Mouse (Mus musculus) hematopoietic stem cell, adult 5-6 weeks (primary cell): ENCODE results near the gene Slc25a43. TPM values are rescaled to one million over a fixed set of nuclear protein-coding genes. Genes with fewer than 3 reads are reported as not detected.
"Not testable (repeated sequence)": the region's sequence is repeated elsewhere in the genome, so short reads cannot be mapped to it uniquely, and the experiment has no call there.

Source experiments
- ATAC-seq, 2 experiments: fragments of 125-278 bp in 1 of 2; replicated peaks in 1 of 2; 2 replicates each; pipeline ENCODE4 v1.8.0; 2016 to 2017; ENCODE audit warnings: inconsistent platforms in 2 of 2, mild to moderate bottlenecking in 2 of 2, moderate number of reproducible peaks in 2 of 2, low read depth in 1 of 2, moderate TSS enrichment in 1 of 2; ENCODE audit not compliant: low FRiP score in 2 of 2, poor library complexity in 2 of 2, severe bottlenecking in 2 of 2, insufficient read depth in 1 of 2, low TSS enrichment in 1 of 2
- total RNA-seq: library from RNA; stranded (forward); fragments of 172-1452, 232-1000 nt; gene quantifications from 2 replicates; pipeline ENCODE4 v1.2.3, GENCODE M21; 2017

Gene Slc25a43
- total RNA-seq, 1 experiment from 2014 or later: 2.2 TPM

DNA sequence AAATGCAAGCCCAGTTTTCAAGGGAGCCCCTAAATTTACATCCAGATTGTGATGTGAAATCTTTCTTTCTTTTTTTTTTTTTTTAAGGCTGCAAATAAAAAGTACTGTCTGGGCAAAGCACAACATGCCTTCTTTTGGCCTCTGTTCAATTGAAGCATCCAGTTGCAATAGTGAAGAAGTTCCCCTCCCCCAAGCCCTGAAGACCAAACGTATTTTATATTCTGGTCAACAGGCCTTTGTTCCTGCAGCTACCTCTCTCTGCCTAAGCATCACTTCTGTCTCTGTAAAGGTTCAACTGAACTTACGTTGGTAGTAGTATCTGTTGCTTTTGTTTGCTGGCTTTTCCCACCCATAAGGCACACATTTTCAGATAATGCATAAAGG is 20.5 kb downstream of the Slc25a43 start:
- no peak for ATAC-seq

DNA sequence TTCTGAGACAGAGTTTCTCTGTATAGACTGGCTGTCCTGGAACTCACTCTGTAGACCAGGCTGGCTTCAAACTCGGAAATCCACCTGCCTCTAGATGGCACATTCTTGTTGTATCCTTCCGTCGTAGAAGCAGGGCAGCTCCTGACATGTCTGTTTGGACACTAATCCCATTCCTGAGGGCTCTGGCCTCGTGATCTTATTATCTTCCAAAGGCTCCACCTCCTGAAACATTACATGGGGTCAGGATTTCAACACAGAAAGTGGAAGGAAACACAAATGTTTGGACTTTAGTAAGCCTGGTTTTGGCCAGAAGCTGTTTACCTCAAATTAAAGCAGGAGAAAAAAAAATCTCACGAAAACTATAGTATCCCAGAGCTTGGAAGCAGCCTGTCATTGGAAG is 23.9 kb downstream of the Slc25a43 start:
- no peak for ATAC-seq

DNA sequence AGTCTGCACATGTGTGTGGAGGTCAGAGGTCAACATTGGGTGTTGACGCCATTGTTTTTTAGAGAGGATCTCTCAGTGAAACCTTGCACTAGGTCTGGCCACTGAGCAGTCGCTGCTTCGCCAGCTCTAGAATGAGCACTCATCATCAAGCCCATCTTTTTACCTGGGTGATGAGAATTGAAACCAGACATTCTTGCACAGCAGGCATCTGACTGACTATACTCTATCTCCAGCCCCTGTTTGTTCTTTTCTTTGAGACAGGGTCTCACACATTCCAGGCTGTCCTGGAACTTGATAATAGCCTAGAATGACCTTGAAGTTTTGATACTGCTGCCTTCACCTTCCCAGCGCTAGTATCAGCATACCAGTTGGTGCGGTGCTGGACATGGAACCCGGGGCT is 29.1 kb downstream of the Slc25a43 start:
- ATAC-seq: no peak

DNA sequence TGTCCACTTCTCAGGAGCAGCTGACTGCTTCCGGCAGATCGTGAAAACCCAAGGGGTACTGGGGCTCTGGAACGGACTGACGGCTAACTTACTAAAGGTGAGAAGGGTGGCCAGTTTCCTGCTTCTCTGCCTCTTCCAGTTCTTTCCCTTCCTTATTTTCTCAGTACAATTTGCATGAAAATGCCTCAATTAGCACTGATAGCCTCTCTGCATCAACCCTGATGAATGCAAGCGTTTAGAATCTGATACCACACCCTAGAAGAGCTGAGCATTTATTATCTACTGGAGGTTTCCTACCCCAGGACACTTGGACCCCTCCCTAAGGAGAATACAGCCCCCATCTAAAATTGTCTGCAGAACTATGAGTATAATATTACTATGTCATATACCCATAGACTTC is 32.1 kb downstream of the Slc25a43 start:
- ATAC-seq: no peak

DNA sequence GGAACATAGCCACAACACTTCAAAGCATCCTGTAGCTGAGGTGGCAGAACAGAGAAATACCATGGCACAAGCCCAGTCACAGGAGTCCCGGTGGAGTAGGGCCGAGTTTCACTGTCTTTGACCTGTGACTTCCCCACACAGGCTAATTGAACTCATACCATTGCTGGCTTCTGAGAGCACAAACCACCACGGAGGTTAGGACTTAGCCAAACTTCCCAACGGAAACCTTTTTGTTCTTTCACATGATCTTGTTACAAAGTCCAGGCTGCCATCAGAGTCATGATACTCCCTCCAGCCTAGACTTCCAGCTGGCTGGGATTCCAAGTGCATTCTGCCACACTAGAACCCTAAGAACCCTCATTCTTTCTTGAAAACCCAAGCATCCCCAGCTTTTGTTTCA is 34.2 kb downstream of the Slc25a43 start:
- no peak for ATAC-seq

DNA sequence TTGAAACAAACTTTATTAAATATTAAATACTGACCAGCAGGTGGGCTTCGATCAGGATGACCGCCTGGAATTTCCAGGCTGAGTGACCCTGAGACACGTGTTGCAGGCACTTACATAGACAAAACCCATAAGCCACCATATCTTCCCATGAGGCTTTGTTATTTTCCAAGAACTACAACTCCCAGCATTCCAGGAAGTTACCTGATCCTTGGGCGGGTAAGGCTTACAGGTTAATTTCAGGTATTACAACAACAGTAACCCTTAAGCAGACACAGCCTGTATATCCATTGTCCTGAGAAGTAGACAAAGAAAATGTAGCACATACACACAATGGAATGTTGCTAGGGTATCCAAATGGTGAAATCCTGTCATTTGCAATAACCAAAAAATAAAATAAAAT is 45.9 kb downstream of the Slc25a43 start:
- ATAC-seq: no peak

DNA sequence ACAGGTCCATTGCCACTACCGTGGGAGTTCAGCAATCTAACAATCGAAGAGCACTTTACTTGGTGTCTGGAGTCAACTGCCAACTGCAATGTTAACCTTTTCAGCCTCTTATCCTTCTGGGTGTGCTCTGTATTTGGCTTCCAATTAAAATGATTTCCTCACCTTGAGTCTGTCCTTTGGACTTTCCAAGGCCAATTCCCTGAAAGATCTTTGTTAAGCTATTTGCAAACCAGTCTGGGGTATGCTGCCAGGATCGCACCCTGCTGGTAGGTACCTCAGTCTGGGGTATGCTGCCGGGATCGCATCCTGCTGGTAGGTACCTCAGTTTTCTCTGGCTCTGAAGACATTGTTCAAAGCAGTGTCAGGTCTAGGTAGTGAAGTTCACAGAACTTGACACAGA is 51.1 kb downstream of the Slc25a43 start:
- ATAC-seq: no peak

DNA sequence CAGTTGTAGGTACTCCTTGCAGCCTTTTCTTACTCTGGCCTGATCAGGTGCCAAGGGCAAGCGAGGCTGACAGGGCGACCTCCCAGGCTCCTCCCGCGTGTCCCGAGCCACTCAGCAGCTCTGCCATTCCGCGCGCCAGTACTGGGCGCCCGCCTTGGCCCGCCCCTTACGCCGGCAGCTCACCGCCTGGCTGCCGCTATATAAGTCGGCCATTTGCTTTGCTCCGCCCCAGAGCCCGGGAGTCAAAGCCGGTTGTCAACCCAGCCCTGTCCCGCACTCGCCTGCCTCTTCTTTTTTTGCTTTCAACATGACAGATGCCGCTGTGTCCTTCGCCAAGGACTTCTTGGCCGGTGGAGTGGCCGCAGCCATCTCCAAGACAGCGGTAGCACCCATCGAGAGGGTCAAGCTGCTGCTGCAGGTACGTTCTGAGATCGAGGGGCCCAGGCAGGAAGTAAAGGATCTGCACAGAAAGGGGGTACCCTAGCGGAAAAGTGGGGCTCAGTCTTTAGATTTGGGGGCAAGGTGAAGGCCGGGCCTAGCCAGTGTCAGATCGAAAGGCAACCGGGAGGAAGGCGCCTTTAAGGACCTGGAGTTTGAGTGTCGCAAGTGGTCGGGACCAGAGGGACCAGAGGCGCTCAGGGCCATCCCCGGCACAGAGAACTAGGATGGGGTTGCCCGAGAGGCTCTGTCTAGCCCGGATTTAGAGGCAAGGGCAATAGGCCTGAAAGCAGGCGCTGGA is 52.1 kb downstream of the Slc25a43 start, which contains the start of gene Slc25a5:
Gene Slc25a5 (plus strand): TSS at position 228 of the 739 bp plus-strand sequence.
- peak; percentile 97 to 98 for ATAC-seq

DNA sequence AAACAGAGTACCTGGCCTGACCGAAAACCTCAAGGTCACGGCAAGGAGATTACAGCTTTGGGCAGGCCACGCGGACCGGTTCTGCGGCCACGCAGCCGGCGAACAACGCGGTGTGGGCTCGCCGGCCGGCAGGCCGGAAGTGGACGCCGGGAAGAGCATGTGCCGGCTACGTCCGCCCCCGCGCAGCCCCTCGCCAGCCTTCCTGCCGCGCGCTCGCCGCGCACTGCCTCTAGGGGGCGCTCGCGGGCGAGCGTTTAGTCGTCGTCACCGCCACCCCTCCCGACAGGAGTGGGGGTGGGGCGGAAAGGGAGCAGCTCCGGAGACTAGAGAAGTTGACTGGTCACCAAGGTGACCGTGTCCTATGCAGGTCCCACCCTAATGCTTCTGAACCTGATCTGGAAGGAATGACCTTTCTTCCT is 52.7 kb downstream of the Slc25a43 start:
- peak; percentile 39 to 61; a peak in 3 of 4 replicates for ATAC-seq

DNA sequence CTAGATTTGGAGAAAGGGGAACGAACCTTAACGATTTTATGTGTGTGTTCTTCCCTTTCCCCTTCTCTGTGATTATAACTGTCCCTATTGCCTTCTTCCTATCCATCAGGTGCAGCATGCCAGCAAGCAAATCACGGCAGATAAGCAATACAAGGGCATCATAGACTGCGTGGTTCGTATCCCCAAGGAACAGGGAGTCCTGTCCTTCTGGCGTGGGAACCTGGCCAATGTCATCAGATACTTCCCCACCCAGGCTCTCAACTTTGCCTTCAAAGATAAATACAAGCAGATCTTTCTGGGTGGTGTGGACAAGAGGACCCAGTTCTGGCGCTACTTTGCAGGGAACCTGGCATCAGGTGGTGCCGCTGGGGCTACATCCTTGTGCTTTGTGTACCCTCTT is 53.3 kb downstream of the Slc25a43 start:
- not testable (repeated sequence) for ATAC-seq

DNA sequence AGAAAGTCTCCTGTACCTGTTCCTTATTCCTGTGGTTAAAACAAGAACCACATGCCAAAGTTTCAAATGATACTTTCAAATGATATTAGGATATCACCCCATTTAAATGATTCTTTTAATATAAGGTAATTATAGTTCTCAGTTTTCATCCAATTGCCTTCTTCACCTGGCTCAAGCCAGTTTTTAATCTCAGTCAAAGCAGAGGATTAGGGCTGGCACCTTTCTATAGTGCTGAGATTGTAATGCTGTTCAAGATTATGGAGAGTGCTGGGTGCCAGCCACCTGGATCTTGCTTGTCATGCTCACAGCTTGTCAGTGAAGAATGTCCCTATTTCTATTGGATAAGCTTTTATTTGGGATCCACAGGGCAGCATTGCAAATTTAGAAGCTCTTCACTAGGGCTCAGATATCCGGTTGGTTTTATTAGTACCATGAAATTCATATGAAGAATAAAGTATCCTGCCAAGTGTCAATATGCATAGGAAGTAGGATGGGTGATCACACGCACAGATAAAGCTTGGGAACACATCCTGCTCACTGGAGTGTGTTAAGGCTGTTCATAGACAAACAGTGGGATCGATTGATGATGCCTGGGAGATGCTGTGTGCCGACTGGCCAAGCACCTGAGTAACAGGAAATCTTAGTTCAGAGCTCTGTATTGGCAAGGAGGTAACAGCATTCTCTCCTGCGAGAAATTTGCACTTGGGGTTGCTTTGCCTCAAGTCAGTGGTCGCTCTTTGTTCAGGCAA is 55.8 kb downstream of the Slc25a43 start:
- ATAC-seq: no peak

DNA sequence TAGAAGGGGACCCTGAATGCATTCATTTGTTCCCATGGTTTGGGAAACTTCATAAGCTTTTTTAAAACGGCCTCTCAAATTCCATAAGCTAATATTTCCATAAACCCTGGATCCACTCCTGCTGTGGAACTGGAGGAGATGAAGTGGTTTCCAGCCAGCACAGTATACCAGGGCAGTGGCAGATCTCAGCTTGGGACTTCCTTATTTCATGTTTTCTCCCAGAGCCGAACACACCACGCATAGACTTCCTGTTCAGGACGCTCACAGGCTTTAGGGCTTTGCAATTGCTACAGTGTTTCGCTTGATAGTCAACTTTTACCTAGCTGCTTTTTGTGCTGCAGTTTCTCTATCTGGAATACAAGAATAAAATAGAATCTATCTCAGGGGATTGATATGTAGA is 59.7 kb downstream of the Slc25a43 start:
- ATAC-seq: peak; percentile 44 to 50; a peak in 2 of 4 replicates

DNA sequence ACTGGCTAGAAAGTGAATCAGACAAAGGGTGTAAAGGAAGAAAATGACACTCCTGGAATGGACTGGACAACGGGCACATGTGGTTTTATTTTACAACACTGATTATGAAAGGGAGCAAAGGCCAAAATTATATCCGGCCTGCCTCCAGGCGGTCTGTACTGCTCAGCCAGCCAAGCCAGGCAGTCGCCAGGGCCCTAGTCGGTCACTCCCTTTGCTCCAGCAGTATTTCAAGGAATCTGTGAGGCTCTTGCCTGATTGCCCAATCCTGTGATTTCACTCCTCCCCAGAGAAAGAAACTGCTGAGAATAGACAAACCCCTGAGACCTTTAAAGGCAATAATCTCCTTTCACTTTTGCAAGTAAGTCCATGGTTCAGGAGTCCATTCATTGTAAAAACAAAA is 60.7 kb downstream of the Slc25a43 start:
- no peak for ATAC-seq

DNA sequence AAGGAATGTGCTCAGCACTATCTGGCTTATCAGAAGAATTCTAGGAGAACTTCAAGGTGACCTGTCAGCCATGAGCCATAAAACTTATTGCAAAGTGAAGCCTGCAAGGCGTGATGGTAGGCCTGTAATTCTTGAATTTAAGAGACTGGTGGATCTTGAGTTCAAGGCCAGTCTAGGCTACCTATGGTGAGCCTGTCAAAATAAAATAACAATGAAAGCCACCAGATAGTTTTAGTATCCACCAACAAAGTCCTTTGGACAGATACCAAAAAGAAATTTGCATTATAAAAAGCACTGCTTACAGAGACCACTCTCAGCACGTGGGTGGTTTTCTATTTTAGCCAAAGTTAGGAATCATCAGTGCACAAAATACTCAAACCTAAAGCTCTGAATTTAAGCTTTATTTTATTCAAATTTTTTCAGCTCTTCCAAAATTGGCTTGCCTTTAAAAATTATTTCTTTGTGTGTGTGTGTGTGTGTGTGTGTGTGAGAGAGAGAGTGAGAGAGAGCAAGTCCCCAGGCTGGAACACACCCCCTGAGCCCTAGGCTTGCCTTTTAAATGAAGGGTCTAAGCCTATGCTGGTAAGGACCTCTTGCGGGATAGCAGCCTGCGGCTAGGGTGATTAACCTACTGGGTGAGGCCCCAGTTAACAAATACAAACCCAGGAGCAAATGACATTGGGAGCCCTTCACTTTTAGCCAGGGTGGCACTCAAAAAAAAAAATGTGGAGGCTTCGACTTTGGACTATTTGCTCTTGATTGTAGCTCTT is 62.2 kb downstream of the Slc25a43 start:
- no peak for ATAC-seq

DNA sequence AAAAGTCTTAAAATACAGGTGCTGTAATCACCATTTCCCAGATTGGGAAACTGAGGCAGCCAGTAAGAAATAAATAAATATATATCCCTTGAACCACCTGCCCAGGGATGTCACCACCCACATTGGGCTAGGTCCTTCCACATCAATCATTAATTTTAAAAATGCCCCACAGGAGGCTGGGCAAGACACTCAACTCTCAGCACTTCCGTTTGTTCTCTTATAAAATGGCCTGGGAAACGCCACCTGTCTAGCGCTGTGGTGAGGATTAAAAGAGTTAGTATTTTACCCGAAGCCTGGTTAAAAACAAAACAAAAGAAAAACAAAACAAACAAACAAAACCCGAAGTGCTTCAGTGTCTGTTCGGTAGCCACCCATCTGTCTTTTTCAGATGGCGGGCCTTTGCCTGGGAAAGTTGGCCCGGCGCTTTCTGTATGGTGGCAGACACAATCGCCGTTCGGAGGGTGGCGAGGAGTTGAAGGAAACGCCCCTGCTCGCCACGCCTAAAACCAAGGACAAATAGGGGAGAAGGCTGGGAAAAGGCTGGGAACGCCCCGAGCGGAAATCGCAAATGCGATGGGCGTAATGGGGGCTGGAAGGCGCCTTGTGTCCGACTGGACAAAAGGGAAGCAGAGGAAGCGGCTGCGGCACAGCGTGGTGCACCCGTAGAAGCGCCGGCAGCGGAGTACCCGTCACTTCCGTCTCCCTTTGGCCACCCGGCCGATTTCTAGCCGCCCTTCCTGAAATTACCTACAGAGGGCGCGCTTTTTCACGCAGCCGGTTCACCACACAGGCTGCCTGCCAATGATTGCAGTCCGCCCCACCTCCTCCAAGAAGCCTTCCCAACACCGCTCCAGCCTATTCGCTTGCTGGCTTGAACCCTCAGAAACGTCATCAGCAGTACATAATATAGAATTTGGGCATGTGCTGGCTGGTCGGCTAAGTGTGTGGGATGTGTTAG is 64.2 kb downstream of the Slc25a43 start:
- ATAC-seq: peak; percentile 94 to 98

DNA sequence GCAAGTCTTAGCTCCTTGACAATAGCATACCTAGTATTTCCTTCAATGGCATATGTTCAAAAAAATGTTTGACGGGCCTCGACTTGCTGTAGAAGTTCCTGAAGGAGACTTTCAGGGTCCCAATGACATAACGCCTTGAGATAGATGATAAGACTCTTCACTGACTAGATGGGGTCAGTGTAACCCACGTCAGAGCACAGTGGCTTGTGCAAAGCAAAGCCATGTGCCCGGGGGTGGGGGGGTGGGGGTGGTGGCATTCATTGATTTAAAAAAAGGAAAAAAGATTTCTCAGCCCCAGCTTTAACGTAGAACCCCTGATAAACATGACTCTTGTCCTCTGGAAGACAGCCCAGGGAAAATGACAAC is 64.8 kb downstream of the Slc25a43 start:
- no peak for ATAC-seq

DNA sequence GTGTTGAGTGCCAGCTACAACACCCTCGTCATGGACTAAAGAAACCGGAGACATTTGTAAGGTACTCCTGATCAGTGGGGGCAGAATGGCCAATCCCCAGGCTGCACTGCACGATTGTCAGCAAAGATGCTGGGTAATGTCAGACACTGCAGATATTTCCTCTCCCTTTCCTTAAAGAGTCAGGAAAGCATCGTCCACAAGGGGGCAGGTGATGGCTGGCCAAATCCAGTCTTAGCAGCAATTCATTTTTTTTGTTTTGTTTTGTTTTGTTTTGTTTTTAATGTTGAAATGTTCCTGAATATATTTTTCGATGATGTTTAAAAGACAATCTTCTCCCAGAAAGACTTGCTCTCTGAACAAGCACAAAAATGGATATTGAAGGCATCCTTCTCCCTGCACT is 67.9 kb downstream of the Slc25a43 start:
- ATAC-seq: no peak
